Mouse (Mus musculus) stomach, embryonic 15.5 days (tissue): ENCODE data around the gene Abca13. TPM values are rescaled to one million over a fixed set of nuclear protein-coding genes. Genes with fewer than 3 reads are reported as not detected.

ENCODE experiments used
- ATAC-seq: fragments of 200-750 bp; cut with Nextera tagmentation; 2 replicates; pipeline ENCODE4 v1.8.0; 2017; ENCODE audit warnings: low read depth, moderate number of reproducible peaks, moderate TSS enrichment; ENCODE audit not compliant: insufficient read depth, low FRiP score
- H3K27ac ChIP-seq: fragments of 300-500 bp; sonication (generic); 2 replicates; pipeline ENCODE4 v1.5.1; 2015; ENCODE audit warnings: mild to moderate bottlenecking, inconsistent platforms
- H3K27me3 ChIP-seq: fragments of 300-500 bp; sonication (generic); replicated peaks from 2 replicates; pipeline ENCODE4 v1.6.1; 2015; ENCODE audit warnings: inconsistent platforms
- H3K36me3 ChIP-seq: fragments of 300-500 bp; sonication (generic); 2 replicates; pipeline ENCODE4 v1.6.1; 2015; ENCODE audit warnings: inconsistent platforms
- H3K4me1 ChIP-seq: fragments of 300-500 bp; sonication (generic); 2 replicates; pipeline ENCODE4 v1.6.1; 2015; ENCODE audit warnings: inconsistent platforms
- H3K4me2 ChIP-seq: fragments of 300-500 bp; sonication (generic); 2 replicates; pipeline ENCODE4 v1.6.1; 2015; ENCODE audit warnings: mild to moderate bottlenecking, inconsistent platforms
- H3K4me3 ChIP-seq: fragments of 300-500 bp; sonication (generic); replicated peaks from 2 replicates; pipeline ENCODE4 v1.5.1; 2015; ENCODE audit warnings: inconsistent platforms
- H3K9ac ChIP-seq: fragments of 300-500 bp; sonication (generic); 2 replicates; pipeline ENCODE4 v1.6.1; 2015; ENCODE audit warnings: inconsistent platforms
- H3K9me3 ChIP-seq: fragments of 300-500 bp; sonication (generic); 2 replicates; pipeline ENCODE4 v1.6.1; 2016; ENCODE audit warnings: inconsistent platforms
- WGBS: fragments of 180-500 bp; shearing (Covaris S2); methylation state at CpG from one replicate; pipeline ENCODE4 v1.1.7; 2015; 5-methylcytosine and 5-hydroxymethylcytosine counted together
- polyA plus RNA-seq: library from polyadenylated mRNA; unstranded; fragments of >200 nt; fragmentation: Nextera tagmentation; extraction: Ambion mirVana; gene quantifications from 2 replicates; pipeline ENCODE4 v1.2.1, GENCODE M21; 2015

The Abca13 gene
- polyA plus RNA-seq, 1 experiment from 2014 or later, result 0.08 TPM

GRCm38 (mm10) chr11:9538328-9538727 lies 346.6 kb downstream of the Abca13 start:
- Histone ChIP-seq H3K4me1 (no peaks in the 10 kb centered on the region), H3K9me3 (no peaks in the 10 kb centered on the region), H3K9ac (no peak overlapping the region), H3K36me3 (no peaks in the 10 kb centered on the region), H3K4me3 (no peak overlapping the region), H3K4me2 (no peak overlapping the region), H3K27ac (no peak overlapping the region), H3K27me3 (no peaks in the 10 kb centered on the region)
- no peak for ATAC-seq
- 50% methylated on average over 1 of the region's 1 CpGs for WGBS

GRCm38 (mm10) chr11:9560026-9560425 lies 368.3 kb downstream of the Abca13 start:
- WGBS, result 80% methylated on average over 2 of the region's 2 CpGs
- no peak overlapping the region for H3K4me2 ChIP-seq
- no peak overlapping the region for H3K4me3 ChIP-seq
- H3K27ac ChIP-seq, result no peak overlapping the region
- no peaks in the 10 kb centered on the region for H3K27me3 ChIP-seq
- no peaks in the 10 kb centered on the region for H3K9me3 ChIP-seq
- no peaks in the 10 kb centered on the region for H3K36me3 ChIP-seq
- no peak for ATAC-seq
- H3K4me1 ChIP-seq, result no peaks in the 10 kb centered on the region
- H3K9ac ChIP-seq, result no peak overlapping the region

- Histone ChIP-seq H3K27me3 (no peaks in the 10 kb centered on the region), H3K4me2 (no peak overlapping the region), H3K9ac (no peak overlapping the region), H3K4me1 (no peaks in the 10 kb centered on the region), H3K4me3 (no peak overlapping the region), H3K27ac (no peak overlapping the region), H3K9me3 (no peaks in the 10 kb centered on the region), H3K36me3 (no peaks in the 10 kb centered on the region)
- WGBS, result 77% methylated on average over 2 of the region's 2 CpGs
- ATAC-seq, result no peak
These were observed 376.6 kb downstream of the Abca13 start for GRCm38 (mm10) chr11:9568302-9568701.

- H3K4me1 ChIP-seq, result no peaks in the 10 kb centered on the region
- no peak for ATAC-seq
- H3K9ac ChIP-seq, result no peak overlapping the region
- WGBS, result 57% methylated on average over 6 of the region's 6 CpGs
- H3K4me2 ChIP-seq, result no peak overlapping the region
- H3K4me3 ChIP-seq, result no peak overlapping the region
- H3K36me3 ChIP-seq, result no peaks in the 10 kb centered on the region
- no peak overlapping the region for H3K27ac ChIP-seq
- no peaks in the 10 kb centered on the region for H3K9me3 ChIP-seq
- H3K27me3 ChIP-seq, result no peaks in the 10 kb centered on the region
These were observed 378.6 kb downstream of the Abca13 start for GRCm38 (mm10) chr11:9570319-9570718.

- no peak overlapping the region for H3K4me3 ChIP-seq
- H3K27me3 ChIP-seq, result no peaks in the 10 kb centered on the region
- no peaks in the 10 kb centered on the region for H3K36me3 ChIP-seq
- no peak overlapping the region for H3K4me2 ChIP-seq
- ATAC-seq, result no peak
- no peaks in the 10 kb centered on the region for H3K4me1 ChIP-seq
- H3K9ac ChIP-seq, result no peak overlapping the region
- H3K9me3 ChIP-seq, result no peaks in the 10 kb centered on the region
- no peak overlapping the region for H3K27ac ChIP-seq
- 85% methylated on average over 4 of the region's 4 CpGs for WGBS
These were observed 383.2 kb downstream of the Abca13 start for GRCm38 (mm10) chr11:9574894-9575293.

GRCm38 (mm10) chr11:9591757-9592316 lies 400.1 kb downstream of the Abca13 start:
- no peaks in the 10 kb centered on the region for H3K36me3 ChIP-seq
- no peaks in the 10 kb centered on the region for H3K9me3 ChIP-seq
- no peak overlapping the region for H3K9ac ChIP-seq
- no peaks in the 10 kb centered on the region for H3K4me1 ChIP-seq
- H3K27ac ChIP-seq, result no peak overlapping the region
- ATAC-seq, result no peak
- no peak overlapping the region for H3K4me2 ChIP-seq
- no peak overlapping the region for H3K4me3 ChIP-seq
- H3K27me3 ChIP-seq, result no peaks in the 10 kb centered on the region
- 77% methylated on average over 1 of the region's 1 CpGs for WGBS

GRCm38 (mm10) chr11:9597299-9597698 lies 405.6 kb downstream of the Abca13 start:
- ATAC-seq, result no peak
- 50% methylated on average over 2 of the region's 2 CpGs for WGBS
- no peaks in the 10 kb centered on the region for H3K9me3 ChIP-seq

GRCm38 (mm10) chr11:9601096-9601495 lies 409.4 kb downstream of the Abca13 start:
- H3K36me3 ChIP-seq, result no peaks in the 10 kb centered on the region
- H3K27ac ChIP-seq, result no peak overlapping the region
- H3K9ac ChIP-seq, result no peak overlapping the region
- H3K4me1 ChIP-seq, result no peaks in the 10 kb centered on the region
- 87% methylated on average over 3 of the region's 3 CpGs for WGBS
- ATAC-seq, result no peak
- H3K9me3 ChIP-seq, result no peaks in the 10 kb centered on the region
- H3K4me3 ChIP-seq, result no peak overlapping the region
- no peak overlapping the region for H3K4me2 ChIP-seq
- H3K27me3 ChIP-seq, result no peaks in the 10 kb centered on the region

More at GRCm38 (mm10) chr11:9597299-9597698, 405.6 kb downstream of the Abca13 start:
- Histone ChIP-seq H3K4me2 (no peak overlapping the region), H3K4me1 (no peaks in the 10 kb centered on the region), H3K9ac (no peak overlapping the region), H3K36me3 (no peaks in the 10 kb centered on the region), H3K27ac (no peak overlapping the region), H3K27me3 (no peaks in the 10 kb centered on the region), H3K4me3 (no peak overlapping the region)

GRCm38 (mm10) chr11:9602137-9602536 lies 410.4 kb downstream of the Abca13 start:
- Histone ChIP-seq H3K4me3 (no peak overlapping the region), H3K27me3 (no peaks in the 10 kb centered on the region), H3K9ac (no peak overlapping the region), H3K36me3 (no peaks in the 10 kb centered on the region), H3K9me3 (no peaks in the 10 kb centered on the region), H3K4me1 (no peaks in the 10 kb centered on the region), H3K27ac (no peak overlapping the region), H3K4me2 (no peak overlapping the region)
- ATAC-seq, result no peak
- WGBS, result 79% methylated on average over 4 of the region's 4 CpGs

GRCm38 (mm10) chr11:9608249-9608648 lies 416.5 kb downstream of the Abca13 start:
- no peak for ATAC-seq
- Histone ChIP-seq H3K4me3 (no peak overlapping the region), H3K4me2 (no peak overlapping the region), H3K9ac (no peak overlapping the region), H3K36me3 (no peaks in the 10 kb centered on the region), H3K27ac (no peak overlapping the region), H3K9me3 (no peaks in the 10 kb centered on the region), H3K4me1 (no peaks in the 10 kb centered on the region), H3K27me3 (no peaks in the 10 kb centered on the region)

- H3K9me3 ChIP-seq, result no peaks in the 10 kb centered on the region
- H3K4me2 ChIP-seq, result no peak overlapping the region
- H3K27ac ChIP-seq, result no peak overlapping the region
- no peaks in the 10 kb centered on the region for H3K36me3 ChIP-seq
- no peaks in the 10 kb centered on the region for H3K27me3 ChIP-seq
- WGBS, result 64% methylated on average over 3 of the region's 3 CpGs
- ATAC-seq, result no peak
- no peak overlapping the region for H3K4me3 ChIP-seq
- H3K4me1 ChIP-seq, result no peaks in the 10 kb centered on the region
- H3K9ac ChIP-seq, result no peak overlapping the region
These were observed 417.3 kb downstream of the Abca13 start for GRCm38 (mm10) chr11:9609075-9609474.

- Histone ChIP-seq H3K4me1 (no peaks in the 10 kb centered on the region), H3K4me2 (no peak overlapping the region), H3K9me3 (no peaks in the 10 kb centered on the region), H3K9ac (no peak overlapping the region), H3K4me3 (no peak overlapping the region), H3K36me3 (no peaks in the 10 kb centered on the region), H3K27me3 (no peaks in the 10 kb centered on the region), H3K27ac (no peak overlapping the region)
- ATAC-seq, result no peak
- 85% methylated on average over 2 of the region's 2 CpGs for WGBS
These were observed 424.4 kb downstream of the Abca13 start for GRCm38 (mm10) chr11:9616133-9616532.

GRCm38 (mm10) chr11:9616665-9617064 lies 424.9 kb downstream of the Abca13 start:
- no peak overlapping the region for H3K4me2 ChIP-seq
- H3K4me1 ChIP-seq, result no peaks in the 10 kb centered on the region
- no peak overlapping the region for H3K9ac ChIP-seq
- ATAC-seq, result no peak
- 79% methylated on average over 1 of the region's 1 CpGs for WGBS
- H3K36me3 ChIP-seq, result no peaks in the 10 kb centered on the region
- no peak overlapping the region for H3K27ac ChIP-seq
- H3K9me3 ChIP-seq, result no peaks in the 10 kb centered on the region
- H3K4me3 ChIP-seq, result no peak overlapping the region
- no peaks in the 10 kb centered on the region for H3K27me3 ChIP-seq
